Mouse (Mus musculus) midbrain, embryonic 13.5 days (tissue): ENCODE measurements around the gene Blzf1. TPM values are rescaled to one million over a fixed set of nuclear protein-coding genes. Genes with fewer than 3 reads are reported as not detected.

Experiments used
- ATAC-seq: fragments of 200-750 bp; cut with Nextera tagmentation; 2 replicates; pipeline ENCODE4 v1.8.0; 2017; ENCODE audit warnings: mild to moderate bottlenecking, moderate TSS enrichment, moderate library complexity
- H3K27ac ChIP-seq: fragments of 300-500 bp; sonication (generic); 2 replicates; pipeline ENCODE4 v1.5.1; 2015; ENCODE audit warnings: inconsistent platforms, mild to moderate bottlenecking, moderate library complexity
- H3K27me3 ChIP-seq: fragments of 300-500 bp; sonication (generic); 2 replicates; pipeline ENCODE4 v1.6.1; 2015; ENCODE audit warnings: mild to moderate bottlenecking, inconsistent platforms
- H3K36me3 ChIP-seq: fragments of 300-500 bp; sonication (generic); 2 replicates; pipeline ENCODE4 v1.6.1; 2015; ENCODE audit warnings: mild to moderate bottlenecking, inconsistent platforms
- H3K4me1 ChIP-seq: fragments of 300-500 bp; sonication (generic); replicated peaks from 2 replicates; pipeline ENCODE4 v1.6.1; 2015; ENCODE audit warnings: inconsistent platforms
- H3K4me2 ChIP-seq: fragments of 300-500 bp; sonication (generic); replicated peaks from 2 replicates; pipeline ENCODE4 v1.6.1; 2015; ENCODE audit warnings: moderate library complexity, mild to moderate bottlenecking, inconsistent platforms
- H3K4me3 ChIP-seq: fragments of 300-500 bp; sonication (generic); replicated peaks from 2 replicates; pipeline ENCODE4 v1.5.1; 2015; ENCODE audit warnings: mild to moderate bottlenecking, inconsistent platforms
- H3K9ac ChIP-seq: fragments of 300-500 bp; sonication (generic); replicated peaks from 2 replicates; pipeline ENCODE4 v1.6.1; 2015; ENCODE audit warnings: mild to moderate bottlenecking, inconsistent platforms
- H3K9me3 ChIP-seq: fragments of 300-500 bp; sonication (generic); 2 replicates; pipeline ENCODE4 v1.6.1; 2016; ENCODE audit warnings: mild to moderate bottlenecking, inconsistent platforms
- WGBS: fragments of 180-500 bp; shearing (Covaris S2); methylation state at CpG from one replicate; pipeline ENCODE4 v1.1.7; 2015; 5-methylcytosine and 5-hydroxymethylcytosine counted together
- polyA plus RNA-seq: library from polyadenylated mRNA; unstranded; fragments of >200 nt; fragmentation: Nextera tagmentation; extraction: Ambion mirVana; gene quantifications from 2 replicates; pipeline ENCODE4 v1.2.1, GENCODE M21; 2015

The Blzf1 gene
- polyA plus RNA-seq, 1 experiment from 2014 or later, result 30.7 TPM

DNA sequence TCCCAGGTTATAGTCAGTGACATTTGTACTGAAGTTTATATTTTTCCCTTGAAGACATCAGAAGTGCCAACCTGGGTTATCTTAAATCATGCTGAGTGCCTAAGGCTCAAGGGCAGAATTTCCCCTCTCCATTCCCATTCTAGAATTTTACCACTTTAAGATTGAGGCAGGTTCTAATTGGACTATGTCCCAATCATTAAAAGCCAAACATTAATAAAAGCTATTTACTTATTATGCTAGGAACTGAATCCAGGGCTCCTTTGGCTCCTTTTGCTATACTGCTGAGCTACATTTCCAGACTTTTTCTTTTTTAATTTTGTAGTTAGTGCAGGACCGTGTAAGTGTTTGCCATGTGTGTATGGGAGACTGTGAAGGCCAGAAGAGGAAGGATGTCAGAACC is 55.9 kb downstream of the Blzf1 start:
- 86% methylated on average over 1 of the region's 1 CpGs for WGBS

DNA sequence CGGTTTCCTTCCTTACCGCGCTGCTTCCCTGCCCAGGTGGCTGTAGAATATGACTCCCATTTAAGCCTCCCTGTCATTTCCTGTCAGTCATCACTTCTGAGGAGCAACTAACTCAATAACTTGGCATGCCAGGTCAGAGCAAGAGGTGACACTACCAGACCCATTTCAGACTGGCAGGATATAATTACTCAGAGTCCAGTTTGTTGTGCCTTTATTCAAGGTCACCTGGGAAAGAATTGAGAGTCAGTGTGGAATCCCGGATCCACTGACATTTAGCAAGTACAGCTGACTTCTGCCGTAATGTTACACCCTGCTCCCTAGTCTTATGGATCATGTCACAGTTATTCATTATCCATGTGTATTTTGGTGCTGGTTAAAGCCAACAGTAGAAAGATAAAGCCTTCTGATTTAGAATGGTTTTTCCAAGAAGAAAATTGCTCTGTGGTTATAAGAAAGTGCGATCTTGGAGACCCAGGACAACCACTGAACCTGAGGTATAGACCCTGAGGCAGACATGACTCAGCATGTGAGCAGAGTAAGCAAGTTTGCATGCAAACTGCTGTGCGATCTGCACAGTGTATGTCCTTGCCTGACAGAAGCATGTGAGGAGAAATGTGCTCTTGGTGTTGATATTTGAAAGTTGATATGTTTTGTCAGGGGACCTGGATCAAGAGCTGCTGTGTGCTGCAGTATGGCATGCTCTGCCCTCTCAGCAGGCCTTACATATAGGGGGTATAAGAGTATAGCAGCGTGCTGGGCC is 56.7 kb downstream of the Blzf1 start:
- 0 out of 2 replicates have a peak overlapping the region, but pooled peaks have one; percentile 77 for H3K9ac ChIP-seq
- ATAC-seq, result no peak
- WGBS, result 69% methylated on average over 8 of the region's 8 CpGs

More for the DNA sequence above, 55.9 kb downstream of the Blzf1 start:
- H3K9me3 ChIP-seq, result no peaks in the 10 kb centered on the region
- H3K27ac ChIP-seq, result no peak overlapping the region
- no peak for ATAC-seq
- H3K4me1 ChIP-seq, result peaks cover 22% of the 10 kb centered on the region
- H3K4me2 ChIP-seq, result no peak overlapping the region
- 0 out of 2 replicates have a peak, but pooled peaks cover 7% of the 10 kb centered on the region for H3K27me3 ChIP-seq
- no peak overlapping the region for H3K4me3 ChIP-seq
- H3K9ac ChIP-seq, result no peak overlapping the region
- H3K36me3 ChIP-seq, result peaks cover 1% of the 10 kb centered on the region; the same call in 1 of the 2 replicates

DNA sequence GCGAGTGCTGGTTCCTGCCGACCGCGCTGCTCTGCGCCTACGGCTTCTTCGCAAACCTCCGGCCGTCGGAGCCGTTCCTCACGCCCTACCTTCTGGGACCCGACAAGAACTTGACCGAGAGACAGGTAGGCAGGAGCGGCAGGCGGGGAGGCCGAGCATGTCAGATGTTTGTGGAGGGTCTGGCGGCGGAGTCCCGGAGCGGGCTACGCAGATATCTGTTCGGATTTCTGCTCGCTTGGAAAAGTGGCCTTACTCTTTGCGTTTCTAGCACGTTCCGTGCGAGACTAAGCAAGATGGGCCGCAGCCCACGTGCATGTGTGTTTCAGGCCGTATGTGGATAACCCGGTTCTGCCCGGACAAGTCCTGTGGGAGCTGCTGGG is 58.0 kb downstream of the Blzf1 start:
- Histone ChIP-seq H3K27me3 (0 out of 2 replicates have a peak, but pooled peaks cover 7% of the 10 kb centered on the region), H3K4me2 (peak overlapping the region; percentile 82), H3K4me3 (peak overlapping the region; percentile 71), H3K4me1 (peaks cover 22% of the 10 kb centered on the region), H3K36me3 (no peaks in the 10 kb centered on the region), H3K27ac (peak overlapping the region; percentile 62), H3K9ac (peak overlapping the region; percentile 77), H3K9me3 (no peaks in the 10 kb centered on the region)
- ATAC-seq, result no peak; the same call in 1 of the 2 replicates
- under 1% methylated on average over 33 of the region's 33 CpGs for WGBS

More for the DNA sequence above, 56.7 kb downstream of the Blzf1 start:
- H3K27ac ChIP-seq, result no peak overlapping the region
- peak overlapping the region; percentile 82 for H3K4me2 ChIP-seq
- 0 out of 2 replicates have a peak, but pooled peaks cover 7% of the 10 kb centered on the region for H3K27me3 ChIP-seq
- no peaks in the 10 kb centered on the region for H3K9me3 ChIP-seq
- peaks cover 22% of the 10 kb centered on the region for H3K4me1 ChIP-seq
- H3K36me3 ChIP-seq, result no peaks in the 10 kb centered on the region
- H3K4me3 ChIP-seq, result peak overlapping the region; percentile 71

DNA sequence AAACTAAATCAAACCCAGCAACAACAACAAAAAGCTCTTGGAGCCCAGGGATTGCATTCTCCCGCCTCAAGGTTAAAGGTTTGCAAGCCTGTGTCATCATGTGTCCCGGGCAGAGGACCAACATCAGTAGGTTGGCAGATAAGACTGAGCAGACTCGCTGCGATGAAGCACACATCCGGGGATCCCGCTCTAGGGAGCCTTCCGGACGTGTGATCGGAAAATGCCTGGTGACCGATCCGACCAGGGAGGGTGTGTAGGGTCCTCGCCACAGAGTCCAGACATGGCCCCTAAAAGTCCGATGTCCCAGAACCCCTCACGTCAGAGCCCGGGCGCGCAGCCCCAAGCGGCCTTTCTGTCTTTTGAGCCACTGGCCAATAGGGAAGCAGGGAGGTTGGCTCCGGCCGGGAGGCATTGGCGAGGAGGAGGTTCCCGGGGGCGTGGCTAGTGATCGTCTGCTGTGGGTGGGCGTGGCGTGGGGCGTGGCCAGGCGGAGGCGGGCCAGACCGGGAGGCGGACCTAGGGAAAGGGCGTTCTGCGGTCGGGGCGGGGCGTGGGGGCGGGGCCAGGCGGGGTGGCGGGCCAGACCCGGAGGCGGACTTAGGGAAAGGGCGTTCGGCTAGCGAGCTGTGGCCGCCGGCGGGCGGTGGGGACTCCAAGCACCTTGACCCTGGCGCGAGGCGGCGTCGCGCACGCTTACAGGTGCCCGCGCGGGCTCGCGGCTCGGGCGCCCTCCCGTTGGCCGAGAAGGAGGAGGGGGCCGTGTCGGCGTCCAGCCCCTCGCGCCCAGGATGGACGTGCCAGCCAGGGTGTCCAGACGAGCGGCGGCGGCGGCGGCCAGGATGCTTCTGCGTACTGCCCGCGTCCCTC is 58.6 kb downstream of the Blzf1 start, which contains the start of gene Slc19a2:
Slc19a2 (plus strand) TSS at position 582 of the 867 bp plus-strand sequence.
- Histone ChIP-seq H3K36me3 (no peaks in the 10 kb centered on the region), H3K4me2 (peak within 1 kb of the TSS; percentile 82), H3K27me3 (0 out of 2 replicates have a peak, but pooled peaks cover 7% of the 10 kb centered on the region), H3K9me3 (no peaks in the 10 kb centered on the region), H3K4me3 (peak within 1 kb of the TSS; percentile 71), H3K4me1 (peaks cover 22% of the 10 kb centered on the region), H3K9ac (peak within 1 kb of the TSS; percentile 77), H3K27ac (peak within 1 kb of the TSS; percentile 65)
- WGBS, result under 1% methylated on average over 78 of the region's 79 CpGs
- ATAC-seq, result peak; percentile 98

DNA sequence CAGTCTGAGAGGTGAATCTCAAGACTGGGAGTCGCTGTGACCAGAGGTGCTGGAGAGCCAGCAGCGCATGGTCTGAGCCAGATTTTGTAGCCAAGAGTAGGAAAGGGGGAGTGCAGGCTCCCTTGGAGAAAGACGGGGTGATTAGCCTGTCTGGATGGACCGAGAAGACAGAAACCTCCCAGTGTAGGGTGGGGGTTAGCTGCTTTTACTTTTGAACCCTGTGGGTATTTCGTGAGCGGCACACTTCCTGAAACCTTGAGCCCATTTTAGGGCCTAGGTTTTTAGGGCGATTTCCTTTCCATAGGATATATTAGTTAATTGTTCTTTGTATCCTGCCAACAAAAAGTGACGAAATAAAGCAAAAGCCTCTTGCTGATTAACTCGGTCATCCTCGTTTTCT is 59.3 kb downstream of the Blzf1 start:
- Histone ChIP-seq H3K4me1 (peaks cover 22% of the 10 kb centered on the region), H3K27ac (peak overlapping the region; percentile 65; the same call in 1 of the 2 replicates), H3K4me2 (peak overlapping the region; percentile 82), H3K9ac (peak overlapping the region; percentile 68; the same call in 1 of the 2 replicates), H3K36me3 (no peaks in the 10 kb centered on the region), H3K4me3 (peak overlapping the region; percentile 71), H3K27me3 (0 out of 2 replicates have a peak, but pooled peaks cover 7% of the 10 kb centered on the region), H3K9me3 (no peaks in the 10 kb centered on the region)
- ATAC-seq, result no peak
- whole genome bisulfite sequencing, result 9% methylated on average over 10 of the region's 10 CpGs

DNA sequence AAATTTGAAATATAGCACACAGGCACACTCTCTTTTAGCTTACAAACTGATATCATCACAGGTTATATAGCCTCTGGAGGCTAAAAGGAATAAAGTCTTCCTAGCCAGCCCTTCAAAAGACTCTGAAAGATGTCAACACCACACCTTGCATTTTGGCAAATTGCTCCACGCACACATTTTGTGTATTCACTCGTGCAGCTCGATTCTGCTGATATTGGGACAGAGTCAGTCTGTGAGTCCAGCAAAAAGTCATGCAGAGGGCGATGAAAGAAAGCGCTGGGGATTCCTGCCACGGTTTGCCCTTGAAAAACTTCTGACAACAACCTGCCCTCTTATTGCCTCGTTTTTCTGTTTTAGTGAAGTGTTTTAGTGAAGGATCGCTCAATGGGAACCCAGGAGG is 59.8 kb downstream of the Blzf1 start:
- WGBS, result 35% methylated on average over 8 of the region's 8 CpGs
- Histone ChIP-seq H3K27ac (no peak overlapping the region), H3K36me3 (no peaks in the 10 kb centered on the region), H3K4me3 (no peak overlapping the region), H3K9me3 (no peaks in the 10 kb centered on the region), H3K27me3 (0 out of 2 replicates have a peak, but pooled peaks cover 7% of the 10 kb centered on the region), H3K9ac (no peak overlapping the region), H3K4me2 (peak overlapping the region; percentile 82), H3K4me1 (peaks cover 22% of the 10 kb centered on the region)
- no peak for ATAC-seq

DNA sequence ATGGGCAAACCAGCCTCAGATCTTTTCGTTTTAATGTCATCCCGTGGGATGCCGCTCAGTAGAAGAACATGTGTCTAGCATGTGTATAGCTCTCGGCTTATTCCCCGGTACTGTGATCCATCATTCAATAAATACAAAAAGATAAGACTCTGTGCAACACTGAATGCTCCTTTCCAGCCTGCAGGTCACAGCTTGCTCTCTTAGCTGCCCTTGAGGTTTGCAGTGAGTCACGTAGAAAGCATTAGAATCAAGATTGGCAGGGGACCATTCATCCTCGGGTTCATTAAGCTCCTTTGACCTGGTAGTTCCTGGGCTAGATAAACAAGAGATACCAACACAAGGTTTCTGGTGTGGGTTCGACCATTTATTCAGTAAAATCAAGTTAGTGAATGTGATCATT is 64.5 kb downstream of the Blzf1 start:
- WGBS, result 70% methylated on average over 8 of the region's 8 CpGs
- Histone ChIP-seq H3K27me3 (no peaks in the 10 kb centered on the region), H3K9ac (no peak overlapping the region), H3K4me1 (peaks cover 3% of the 10 kb centered on the region; the same call in 1 of the 2 replicates), H3K36me3 (no peaks in the 10 kb centered on the region), H3K9me3 (no peaks in the 10 kb centered on the region), H3K4me3 (no peak overlapping the region), H3K27ac (no peak overlapping the region), H3K4me2 (no peak overlapping the region)
- no peak for ATAC-seq

DNA sequence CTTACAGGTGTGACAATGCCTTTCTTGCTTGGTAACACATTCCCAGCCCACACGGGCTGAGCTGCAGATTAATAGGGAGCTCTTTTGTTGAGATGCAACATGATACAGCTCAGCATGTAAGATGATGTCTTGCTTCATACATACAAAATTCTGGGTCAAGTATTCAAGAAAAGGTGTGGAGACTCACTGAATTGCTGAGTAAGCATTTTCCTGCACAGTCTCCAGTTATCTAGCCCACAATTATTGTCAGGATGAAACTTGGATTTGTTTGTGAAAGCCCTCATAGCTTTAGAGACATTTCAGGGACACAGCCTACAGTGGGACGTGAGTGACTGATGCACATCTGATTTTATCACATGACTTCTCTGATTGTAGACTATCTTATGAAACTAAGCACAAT is 65.8 kb downstream of the Blzf1 start:
- no peaks in the 10 kb centered on the region for H3K9me3 ChIP-seq
- no peak overlapping the region for H3K4me2 ChIP-seq
- WGBS, result 84% methylated on average over 2 of the region's 2 CpGs
- no peak overlapping the region for H3K9ac ChIP-seq
- no peaks in the 10 kb centered on the region for H3K36me3 ChIP-seq
- H3K27me3 ChIP-seq, result no peaks in the 10 kb centered on the region
- ATAC-seq, result no peak
- no peaks in the 10 kb centered on the region for H3K4me1 ChIP-seq
- no peak overlapping the region for H3K27ac ChIP-seq
- H3K4me3 ChIP-seq, result no peak overlapping the region

Other genes with a start within 250 kb of the Blzf1 start
- not detected in 2 replicates for gene Sell, start 245.5 kb downstream of the Blzf1 start, polyA plus RNA-seq
- 0.04 TPM in 1 of 2 replicates, not detected in the other for gene Selp, start 192.2 kb downstream of the Blzf1 start, polyA plus RNA-seq
- 0.07 and 0.08 TPM in 2 replicates for gene F5, start 155.7 kb downstream of the Blzf1 start, polyA plus RNA-seq
- 7.0 and 7.7 TPM in 2 replicates for gene Slc19a2, start 58.4 kb downstream of the Blzf1 start, polyA plus RNA-seq
- gene Ccdc181, start 31.9 kb downstream of the Blzf1 start, polyA plus RNA-seq, result 20.0 and 22.7 TPM in 2 replicates
- 32.1 and 38.8 TPM in 2 replicates for gene Nme7, start 3.4 kb downstream of the Blzf1 start, polyA plus RNA-seq
- gene Atp1b1, start 150.9 kb upstream of the Blzf1 start, polyA plus RNA-seq, result 90.1 and 91.0 TPM in 2 replicates